Mouse (Mus musculus): ENCODE measurements around the gene Gm20431.

Gm20431 gene

GRCm38 (mm10) chr2:167571442-167572220, 89.7 kb downstream of the Gm20431 start:
- DNase-seq (ENCODE audit: low read depth, low spot score) = no peak

- DNase-seq (ENCODE audit: low read depth, low spot score) = no peak
Measured at GRCm38 (mm10) chr2:167570815-167571214, 90.5 kb downstream of the Gm20431 start.

- peak; percentile 99 for DNase-seq (ENCODE audit: low read depth, low spot score)
Measured at GRCm38 (mm10) chr2:167569934-167570651, 91.2 kb downstream of the Gm20431 start.

GRCm38 (mm10) chr2:167568112-167568511, 93.2 kb downstream of the Gm20431 start:
- no peak for DNase-seq (ENCODE audit: low read depth, low spot score)

- peak; percentile 96 for DNase-seq (ENCODE audit: low read depth, low spot score)
Measured at GRCm38 (mm10) chr2:167565682-167566081, 95.6 kb downstream of the Gm20431 start.

- DNase-seq (ENCODE audit: low read depth, low spot score) = no peak
Measured at GRCm38 (mm10) chr2:167565312-167565656, 96.0 kb downstream of the Gm20431 start.

- DNase-seq (ENCODE audit: low read depth, low spot score) = no peak
Measured at GRCm38 (mm10) chr2:167564551-167565311, 96.6 kb downstream of the Gm20431 start.

- DNase-seq (ENCODE audit: low read depth, low spot score) = no peak
Measured at GRCm38 (mm10) chr2:167563703-167564102, 97.6 kb downstream of the Gm20431 start.

GRCm38 (mm10) chr2:167563035-167563434, 98.3 kb downstream of the Gm20431 start:
- no peak for DNase-seq (ENCODE audit: low read depth, low spot score)

GRCm38 (mm10) chr2:167562101-167562500, 99.2 kb downstream of the Gm20431 start:
- peak; percentile 65 for DNase-seq (ENCODE audit: low read depth, low spot score)

GRCm38 (mm10) chr2:167559413-167559812, 101.9 kb downstream of the Gm20431 start:
- no peak for DNase-seq (ENCODE audit: low read depth, low spot score)

Measured in 3T3-L1 (cell line).